Mouse (Mus musculus): Measurements from ENCODE around the gene Nabp2. TPM values are rescaled to one million over a fixed set of nuclear protein-coding genes. Genes with fewer than 3 reads are reported as not detected.

Gene Nabp2
- polyA plus RNA-seq, 1 experiment from 2014 or later = 147 TPM

DNA sequence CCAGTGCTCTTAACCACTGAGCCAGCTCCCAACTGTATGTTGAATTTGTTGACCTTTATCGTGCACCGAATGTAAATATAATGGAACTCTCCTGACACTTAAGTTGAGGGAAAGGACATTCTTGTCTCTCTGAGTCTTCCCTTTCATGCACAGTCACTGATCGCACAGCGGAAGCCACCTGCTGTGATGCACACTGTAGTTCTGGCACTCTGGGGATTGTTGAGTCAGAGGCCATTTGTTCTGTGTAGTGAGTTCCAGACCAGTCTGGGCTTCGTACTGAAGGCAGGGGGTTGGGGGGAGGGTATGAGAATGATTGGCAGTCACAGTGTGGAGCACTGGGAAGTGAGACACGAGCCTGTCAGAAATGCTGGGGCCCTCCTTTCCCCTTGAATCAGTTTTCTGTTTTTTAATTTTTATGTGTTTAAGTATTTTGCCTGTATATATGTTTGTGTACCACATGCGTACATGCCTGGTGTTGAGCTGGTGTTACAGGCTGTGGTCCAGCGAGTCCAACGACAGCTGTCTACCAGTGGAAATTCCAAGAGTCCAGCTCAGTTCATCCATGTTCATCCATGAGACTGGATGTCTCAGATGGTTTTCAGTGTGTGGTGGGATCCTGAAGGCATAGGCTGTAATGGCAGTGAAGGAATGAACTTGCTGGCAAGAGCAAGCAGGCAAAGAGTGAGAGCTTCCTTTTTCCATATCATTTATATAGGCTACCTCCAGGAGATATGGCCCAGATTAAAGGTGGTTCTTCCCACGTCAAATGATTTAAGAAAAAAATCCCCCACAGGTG lies 30.2 kb upstream of the Nabp2 start:
- H3K27ac ChIP-seq = no peak overlapping the region
- no peak overlapping the region for H3K4me3 ChIP-seq
- H3K9me3 ChIP-seq = no peaks in the 10 kb centered on the region
- H3K4me1 ChIP-seq (replicated peaks) = no peaks in the 10 kb centered on the region
- peaks cover 64% of the 10 kb centered on the region for H3K36me3 ChIP-seq
- WGBS = 90% methylated on average over 10 of the region's 10 CpGs
- DNase-seq (ENCODE audit: low spot score) = no peak
- H3K27me3 ChIP-seq (ENCODE audit: insufficient read depth, poor library complexity, severe bottlenecking) = no peaks in the 10 kb centered on the region

DNA sequence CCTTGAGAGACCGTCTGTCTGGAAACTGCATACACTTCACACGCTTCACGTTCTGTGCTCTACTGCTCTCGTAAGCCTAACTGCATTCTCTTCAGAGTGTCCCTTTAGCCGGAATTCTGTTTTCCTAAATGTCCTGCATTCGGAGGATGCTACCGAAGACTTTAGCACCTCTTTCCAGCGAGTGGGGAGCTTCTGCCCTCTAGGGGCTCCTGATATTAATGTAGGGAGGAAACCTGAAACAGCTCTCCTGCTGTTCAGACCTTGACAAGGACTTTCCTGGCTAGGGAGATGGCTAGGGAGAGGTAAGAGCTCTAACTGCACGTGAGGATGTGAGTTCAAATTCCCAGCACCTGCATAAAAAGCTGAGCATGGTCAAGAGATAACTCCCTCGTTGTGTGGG lies 29.1 kb upstream of the Nabp2 start:
- Histone ChIP-seq H3K9me3 (no peaks in the 10 kb centered on the region), H3K27ac (no peak overlapping the region), H3K36me3 (peaks cover 75% of the 10 kb centered on the region), H3K4me1 (replicated peaks) (no peaks in the 10 kb centered on the region), H3K4me3 (no peak overlapping the region), H3K27me3 (ENCODE audit: insufficient read depth, poor library complexity, severe bottlenecking) (no peaks in the 10 kb centered on the region)
- no peak for DNase-seq (ENCODE audit: low spot score)
- WGBS = 79% methylated on average over 10 of the region's 10 CpGs

DNA sequence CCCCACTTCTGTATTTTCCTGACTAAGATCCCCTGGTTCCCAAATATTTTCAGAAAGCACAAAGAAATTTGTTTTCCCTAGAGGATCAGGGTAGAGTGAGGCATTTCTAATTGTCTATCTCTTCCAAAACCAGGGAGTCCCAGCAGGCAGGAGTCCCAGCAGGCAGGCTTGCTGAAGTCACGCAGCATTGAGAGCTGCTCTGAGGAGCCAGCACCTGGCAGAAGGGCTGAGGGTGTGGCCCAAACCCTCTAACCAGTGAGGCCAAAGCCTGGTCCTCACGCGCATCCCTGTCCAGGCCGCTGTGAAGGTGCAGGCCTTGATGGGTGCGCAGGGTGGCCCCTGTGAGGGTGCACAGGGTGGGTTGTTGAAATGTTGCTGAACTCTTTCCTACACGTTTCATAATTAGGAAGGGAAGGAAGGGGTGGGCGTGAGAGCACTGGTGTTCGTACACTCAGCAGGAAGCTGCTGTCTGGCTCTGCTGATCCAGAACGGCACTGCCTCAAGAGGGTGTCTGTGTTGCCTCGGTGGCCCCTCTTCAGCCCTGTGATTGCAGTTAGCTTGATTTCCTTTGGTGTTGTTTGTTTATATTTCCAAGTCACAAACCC lies 27.5 kb upstream of the Nabp2 start:
- Histone ChIP-seq H3K27ac (no peak overlapping the region), H3K36me3 (peaks cover 91% of the 10 kb centered on the region), H3K27me3 (ENCODE audit: insufficient read depth, poor library complexity, severe bottlenecking) (no peaks in the 10 kb centered on the region), H3K4me3 (no peak overlapping the region), H3K9me3 (no peaks in the 10 kb centered on the region), H3K4me1 (replicated peaks) (no peaks in the 10 kb centered on the region)
- DNase-seq (ENCODE audit: low spot score) = no peak
- 83% methylated on average over 10 of the region's 10 CpGs for WGBS

DNA sequence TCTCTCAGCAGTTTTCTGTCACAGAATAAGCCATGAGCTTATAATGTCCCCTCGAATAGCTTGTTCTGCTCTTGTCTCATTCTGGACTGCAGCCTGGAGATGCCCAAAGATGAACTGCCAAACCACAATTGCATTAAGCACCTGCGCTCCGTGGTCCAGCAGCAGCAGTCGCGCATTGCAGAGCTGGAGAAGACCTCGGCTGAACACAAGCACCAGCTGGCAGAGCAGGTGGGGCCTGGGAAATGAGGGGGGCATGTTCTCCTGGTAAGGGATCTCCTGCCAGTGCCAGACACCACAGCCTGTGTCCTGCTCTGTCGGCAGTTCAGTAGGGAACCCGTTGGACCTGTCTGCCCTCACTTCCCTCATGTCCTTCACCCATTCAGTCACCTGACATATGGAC lies 25.1 kb upstream of the Nabp2 start:
- Histone ChIP-seq H3K9me3 (no peaks in the 10 kb centered on the region), H3K4me3 (no peak overlapping the region), H3K27ac (no peak overlapping the region), H3K4me1 (replicated peaks) (no peaks in the 10 kb centered on the region), H3K27me3 (ENCODE audit: insufficient read depth, poor library complexity, severe bottlenecking) (no peaks in the 10 kb centered on the region), H3K36me3 (peaks cover 95% of the 10 kb centered on the region)
- 93% methylated on average over 8 of the region's 8 CpGs for WGBS
- no peak for DNase-seq (ENCODE audit: low spot score)

DNA sequence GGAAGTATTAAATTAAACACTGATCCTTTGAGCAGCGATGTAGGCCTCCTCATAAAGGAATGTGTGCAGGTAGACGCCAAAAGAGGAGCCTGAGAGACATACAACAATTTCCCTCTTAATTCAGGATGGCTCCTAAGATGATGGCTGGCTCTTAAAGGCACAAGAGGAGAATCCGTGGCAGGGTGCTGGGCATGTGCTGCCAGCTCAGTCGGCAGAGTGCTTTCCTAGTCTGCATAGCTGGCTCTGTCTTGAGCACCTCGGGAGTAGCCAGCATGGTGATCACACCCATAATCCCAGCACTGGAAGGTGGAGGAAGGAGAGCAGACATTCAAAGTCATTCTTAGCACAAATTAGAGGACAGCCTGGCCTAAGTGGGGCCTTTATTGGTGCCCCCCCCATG lies 24.6 kb upstream of the Nabp2 start:
- H3K9me3 ChIP-seq = no peaks in the 10 kb centered on the region
- no peak for DNase-seq (ENCODE audit: low spot score)
- WGBS = 89% methylated on average over 5 of the region's 5 CpGs
- peaks cover 95% of the 10 kb centered on the region for H3K36me3 ChIP-seq
- H3K27me3 ChIP-seq (ENCODE audit: insufficient read depth, poor library complexity, severe bottlenecking) = no peaks in the 10 kb centered on the region
- no peak overlapping the region for H3K4me3 ChIP-seq
- no peak overlapping the region for H3K27ac ChIP-seq
- no peaks in the 10 kb centered on the region for H3K4me1 ChIP-seq (replicated peaks)

DNA sequence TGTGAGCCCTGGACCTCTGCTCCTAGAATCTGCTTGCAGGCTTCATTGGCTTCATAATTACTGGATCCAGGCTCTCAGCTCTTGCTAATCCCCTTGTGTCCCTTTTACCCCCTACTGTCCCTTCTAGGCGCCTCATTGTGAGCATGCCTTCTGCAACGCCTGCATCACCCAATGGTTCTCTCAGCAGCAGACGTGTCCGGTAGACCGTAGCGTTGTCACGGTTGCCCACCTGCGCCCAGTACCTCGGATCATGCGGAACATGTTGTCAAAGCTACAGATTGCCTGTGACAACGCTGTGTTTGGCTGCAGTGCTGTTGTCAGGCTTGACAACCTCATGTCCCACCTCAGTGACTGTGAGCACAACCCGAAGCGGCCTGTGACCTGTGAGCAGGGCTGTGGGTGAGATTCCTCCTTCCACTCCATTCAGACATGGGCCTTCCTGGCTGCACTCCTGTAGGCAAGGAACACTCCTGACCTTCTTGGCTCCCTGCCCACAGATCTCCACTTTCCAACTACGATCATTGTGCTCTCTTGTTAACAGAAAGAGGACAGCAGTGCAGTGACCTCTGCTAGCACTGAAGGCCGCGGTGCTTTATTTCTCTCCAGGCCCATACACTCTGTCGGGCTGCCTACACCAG lies 24.0 kb upstream of the Nabp2 start:
- Histone ChIP-seq H3K27ac (no peak overlapping the region), H3K9me3 (no peaks in the 10 kb centered on the region), H3K4me1 (replicated peaks) (no peaks in the 10 kb centered on the region), H3K36me3 (peaks cover 95% of the 10 kb centered on the region), H3K4me3 (no peak overlapping the region), H3K27me3 (ENCODE audit: insufficient read depth, poor library complexity, severe bottlenecking) (no peaks in the 10 kb centered on the region)
- DNase-seq (ENCODE audit: low spot score) = no peak
- 87% methylated on average over 17 of the region's 17 CpGs for WGBS

DNA sequence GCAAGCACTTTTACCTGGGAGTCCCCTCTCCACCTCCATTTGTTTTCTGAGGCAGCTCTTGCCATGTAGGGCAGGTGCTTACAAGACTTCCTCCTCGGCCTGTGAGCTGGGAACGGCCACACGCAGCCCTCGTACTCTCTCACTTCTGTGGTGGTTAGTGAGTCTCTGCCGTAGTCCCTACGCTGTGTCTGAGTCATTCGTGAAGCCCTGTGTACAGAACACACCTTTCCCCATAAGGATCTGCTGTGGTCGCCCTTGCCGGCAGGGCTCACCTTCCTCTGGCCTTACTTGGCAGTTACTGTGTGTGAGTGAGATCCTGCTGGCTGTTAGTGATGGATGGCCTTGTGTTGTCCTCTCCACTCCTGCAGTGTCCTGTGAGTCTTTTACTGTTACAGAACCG lies 23.4 kb upstream of the Nabp2 start:
- Histone ChIP-seq H3K4me1 (replicated peaks) (no peaks in the 10 kb centered on the region), H3K36me3 (peaks cover 95% of the 10 kb centered on the region), H3K27ac (no peak overlapping the region), H3K27me3 (ENCODE audit: insufficient read depth, poor library complexity, severe bottlenecking) (no peaks in the 10 kb centered on the region), H3K4me3 (no peak overlapping the region), H3K9me3 (no peaks in the 10 kb centered on the region)
- 90% methylated on average over 10 of the region's 10 CpGs for WGBS
- no peak for DNase-seq (ENCODE audit: low spot score)

DNA sequence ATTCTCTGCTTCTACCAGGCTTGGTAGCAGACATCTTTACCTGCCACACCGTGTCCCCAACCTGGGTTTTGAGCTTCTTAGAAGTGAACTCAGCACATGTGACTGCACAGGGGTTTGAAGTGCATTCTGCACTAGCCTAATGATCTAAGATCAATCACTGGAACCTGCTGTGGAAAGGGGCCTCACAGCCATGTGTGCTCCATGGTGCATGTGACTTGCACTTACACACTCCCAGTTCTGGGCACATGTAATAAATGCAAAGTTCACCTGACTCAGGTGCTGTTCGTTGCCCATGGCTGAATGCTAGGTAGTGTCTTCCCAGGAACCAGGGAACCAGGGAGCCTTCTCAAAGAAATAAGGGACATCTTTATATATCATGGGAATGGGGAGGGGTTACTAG lies 22.1 kb upstream of the Nabp2 start:
- H3K27ac ChIP-seq = no peak overlapping the region
- 93% methylated on average over 2 of the region's 2 CpGs for WGBS
- DNase-seq (ENCODE audit: low spot score) = no peak
- peaks cover 95% of the 10 kb centered on the region for H3K36me3 ChIP-seq
- no peaks in the 10 kb centered on the region for H3K4me1 ChIP-seq (replicated peaks)
- no peak overlapping the region for H3K4me3 ChIP-seq
- no peaks in the 10 kb centered on the region for H3K9me3 ChIP-seq
- no peaks in the 10 kb centered on the region for H3K27me3 ChIP-seq (ENCODE audit: insufficient read depth, poor library complexity, severe bottlenecking)

DNA sequence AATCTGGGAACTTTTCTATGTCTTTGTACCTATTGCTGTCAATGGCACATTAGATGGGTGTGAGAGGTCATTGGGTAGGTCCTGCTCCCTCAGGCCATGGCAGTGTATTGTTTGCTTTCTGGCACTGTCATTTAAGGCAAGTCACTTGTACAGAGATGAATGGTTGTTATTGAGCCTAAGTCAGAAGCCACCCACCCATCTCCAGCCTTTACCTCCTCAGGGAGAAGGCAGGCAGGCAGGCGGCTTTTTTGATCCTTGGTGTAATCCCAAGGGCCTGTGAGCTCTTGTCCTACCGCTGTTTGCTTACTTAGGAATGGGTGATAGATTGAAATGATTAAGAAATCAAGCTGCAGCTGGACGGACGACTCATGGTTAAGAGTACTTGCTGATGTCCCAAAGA lies 18.2 kb upstream of the Nabp2 start:
- Histone ChIP-seq H3K4me3 (no peak overlapping the region), H3K9me3 (no peaks in the 10 kb centered on the region), H3K27ac (no peak overlapping the region), H3K27me3 (ENCODE audit: insufficient read depth, poor library complexity, severe bottlenecking) (no peaks in the 10 kb centered on the region), H3K4me1 (replicated peaks) (no peaks in the 10 kb centered on the region), H3K36me3 (peaks cover 87% of the 10 kb centered on the region)
- DNase-seq (ENCODE audit: low spot score) = no peak
- 85% methylated on average over 4 of the region's 4 CpGs for WGBS

DNA sequence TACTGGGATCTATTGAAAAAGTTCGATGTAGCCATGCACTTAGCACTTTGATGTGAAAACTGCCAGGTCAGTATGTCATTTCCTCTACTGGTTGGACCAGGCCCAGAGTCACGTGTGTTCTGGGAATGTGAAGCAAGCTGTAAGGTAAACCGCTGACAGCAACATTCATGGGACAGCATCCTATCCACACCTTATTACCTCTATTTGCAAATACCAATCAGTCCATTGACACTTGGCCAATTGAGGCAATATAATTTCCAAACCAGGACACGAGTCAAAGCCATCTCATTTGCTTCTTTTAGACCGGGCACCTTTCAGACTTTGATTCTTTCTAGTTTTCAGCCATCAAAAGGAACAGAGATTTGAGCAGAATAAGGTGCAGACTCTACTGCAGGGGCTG lies 17.8 kb upstream of the Nabp2 start:
- H3K27me3 ChIP-seq (ENCODE audit: insufficient read depth, poor library complexity, severe bottlenecking) = no peaks in the 10 kb centered on the region
- peaks cover 87% of the 10 kb centered on the region for H3K36me3 ChIP-seq
- H3K4me3 ChIP-seq = no peak overlapping the region
- H3K4me1 ChIP-seq (replicated peaks) = no peaks in the 10 kb centered on the region
- DNase-seq (ENCODE audit: low spot score) = no peak
- no peaks in the 10 kb centered on the region for H3K9me3 ChIP-seq
- no peak overlapping the region for H3K27ac ChIP-seq
- WGBS = 92% methylated on average over 5 of the region's 5 CpGs

DNA sequence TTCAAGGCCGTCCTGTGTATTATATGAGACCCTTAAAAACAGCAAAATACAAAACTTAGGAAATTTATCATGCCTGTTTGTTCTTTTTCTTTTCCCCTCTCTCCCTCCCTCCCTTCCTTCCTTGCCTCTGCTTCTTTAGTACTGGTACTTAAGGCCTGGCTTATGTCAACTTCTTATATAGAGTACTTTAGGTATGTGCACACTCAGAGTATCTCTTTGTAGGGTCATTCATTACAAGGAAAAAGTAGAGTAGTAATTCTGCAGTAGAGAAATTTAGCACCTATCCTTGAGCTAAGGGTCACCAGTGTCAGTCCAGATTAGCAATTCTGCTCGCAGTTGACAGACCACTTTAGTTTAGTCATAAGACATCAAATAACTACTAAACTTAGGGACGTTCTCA lies 14.0 kb upstream of the Nabp2 start:
- Histone ChIP-seq H3K27ac (no peak overlapping the region), H3K4me1 (replicated peaks) (no peaks in the 10 kb centered on the region), H3K9me3 (no peaks in the 10 kb centered on the region), H3K27me3 (ENCODE audit: insufficient read depth, poor library complexity, severe bottlenecking) (no peaks in the 10 kb centered on the region), H3K4me3 (no peak overlapping the region), H3K36me3 (peaks cover 92% of the 10 kb centered on the region)
- WGBS = 92% methylated on average over 3 of the region's 3 CpGs
- no peak for DNase-seq (ENCODE audit: low spot score)

DNA sequence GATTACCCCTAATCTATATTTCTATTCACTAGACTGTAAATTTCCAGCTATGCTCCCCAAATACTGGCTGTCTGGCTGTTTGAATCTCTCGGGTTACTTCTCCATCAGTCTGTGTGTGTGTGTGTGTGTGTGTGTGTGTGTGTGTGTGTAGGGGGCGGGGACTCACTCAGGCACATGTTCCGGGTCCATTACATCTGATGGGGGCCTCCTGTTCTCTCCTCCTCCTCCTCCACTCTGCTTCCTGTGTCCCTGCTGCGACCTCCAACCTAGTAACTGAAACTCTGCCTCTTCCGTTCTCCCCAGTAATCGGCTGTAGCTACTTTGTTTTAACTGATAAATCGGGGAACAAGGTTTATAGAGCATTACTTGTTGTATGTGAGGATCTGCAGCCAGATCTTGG lies 13.3 kb upstream of the Nabp2 start:
- Histone ChIP-seq H3K27ac (no peak overlapping the region), H3K4me3 (no peak overlapping the region), H3K4me1 (replicated peaks) (no peaks in the 10 kb centered on the region), H3K36me3 (peaks cover 92% of the 10 kb centered on the region), H3K27me3 (ENCODE audit: insufficient read depth, poor library complexity, severe bottlenecking) (no peaks in the 10 kb centered on the region), H3K9me3 (no peaks in the 10 kb centered on the region)
- 80% methylated on average over 7 of the region's 7 CpGs for whole genome bisulfite sequencing
- DNase-seq (ENCODE audit: low spot score) = no peak

DNA sequence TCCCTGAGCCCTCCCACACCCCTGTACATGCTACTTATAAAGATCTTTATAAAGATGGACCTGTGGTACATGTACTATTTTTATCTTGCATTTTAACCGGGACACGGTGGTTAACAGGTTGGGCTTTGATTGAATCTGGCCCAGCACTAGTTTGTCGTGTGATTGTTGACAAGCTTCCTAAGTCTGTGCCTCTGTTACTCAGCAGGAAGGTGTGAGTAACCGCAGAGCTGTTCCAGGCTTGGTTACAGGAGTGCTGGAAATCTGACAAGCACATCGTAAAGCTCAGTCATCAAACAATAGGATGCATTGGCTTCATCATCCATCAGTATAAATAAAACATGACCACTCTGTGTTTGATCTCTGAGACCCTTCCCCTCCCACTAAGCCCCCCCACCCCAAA lies 11.1 kb upstream of the Nabp2 start:
- Histone ChIP-seq H3K4me1 (replicated peaks) (no peaks in the 10 kb centered on the region), H3K27ac (no peak overlapping the region), H3K9me3 (no peaks in the 10 kb centered on the region), H3K4me3 (no peak overlapping the region), H3K36me3 (peaks cover 95% of the 10 kb centered on the region), H3K27me3 (ENCODE audit: insufficient read depth, poor library complexity, severe bottlenecking) (no peaks in the 10 kb centered on the region)
- no peak for DNase-seq (ENCODE audit: low spot score)
- whole genome bisulfite sequencing = 89% methylated on average over 5 of the region's 5 CpGs

All from hindbrain, embryonic 10.5 days (tissue).